Mouse (Mus musculus) stomach, postnatal 0 days (tissue): ENCODE measurements around the gene Efnb2.

Experiments
- CTCF ChIP-seq: IDR thresholded peaks from 2 replicates; pipeline ENCODE4 v1.5.1; 2016; ENCODE audit warnings: antibody characterized with exemption, low read depth, mild to moderate bottlenecking, moderate library complexity
- EP300 ChIP-seq: optimal IDR thresholded peaks from 2 replicates; pipeline ENCODE3; 2016; ENCODE audit warnings: antibody characterized with exemption

- TF ChIP-seq CTCF, result no peak
- TF ChIP-seq EP300, result no peak
Observed at GRCm38 (mm10) chr8:8656578-8657441, 4.2 kb downstream of the Efnb2 start.
